Mouse (Mus musculus): ENCODE data around the gene Il31ra. TPM values are rescaled to one million over a fixed set of nuclear protein-coding genes. Genes with fewer than 3 reads are reported as not detected.
"Not testable (repeated sequence)": the region's sequence is repeated elsewhere in the genome, so short reads cannot be mapped to it uniquely, and the experiment has no call there.

Gene Il31ra
- not detected for polyA plus RNA-seq (2021)

- H3K27me3 ChIP-seq, result peaks cover 57% of the 10 kb centered on the region
- DNase-seq (ENCODE audit: low read depth, low spot score); CTCF ChIA-PET; POLR2A ChIA-PET; in situ Hi-C loops (cut with MboI; ENCODE audit: low pct_unique_long_range_greater_than_20kb); ATAC-seq: not testable (repeated sequence)
These were observed at the start of gene Il31ra for GRCm38 (mm10) chr13:112594260-112594659. Gene Il31ra (minus strand): TSS chr13:112594360.

- CTCF ChIA-PET, result no interaction called here
- TF ChIP-seq CTCF (IDR thresholded peaks at IDR 0.05), result no peak
- POLR2A ChIA-PET, result no interaction called here
- DNase-seq (ENCODE audit: low read depth, low spot score), result no peak
- ATAC-seq, result no peak
- peaks cover 68% of the 10 kb centered on the region for H3K27me3 ChIP-seq
- in situ Hi-C loops (cut with MboI; ENCODE audit: low pct_unique_long_range_greater_than_20kb), result loop anchor here (25.0 kb wide), 1 partner anchor 356 kb away; the partner anchor contains the start of gene Ankrd55
These were observed 48.7 kb upstream of the Il31ra start for GRCm38 (mm10) chr13:112642897-112643296.

- POLR2A ChIA-PET, result no interaction called here
- peaks cover 72% of the 10 kb centered on the region for H3K27me3 ChIP-seq
- in situ Hi-C loops (cut with MboI; ENCODE audit: low pct_unique_long_range_greater_than_20kb), result loop anchor here (25.0 kb wide), 1 partner anchor 352 kb away; the partner anchor contains the start of gene Ankrd55
- no peak for TF ChIP-seq CTCF (IDR thresholded peaks at IDR 0.05)
- DNase-seq (ENCODE audit: low read depth, low spot score), result no peak
- CTCF ChIA-PET, result interaction anchor here (1.3 kb wide), 1 partner anchor 28 kb away, joined by 3 read pairs; no protein-coding TSS in a partner anchor
- ATAC-seq, result no peak
These were observed 45.0 kb upstream of the Il31ra start for GRCm38 (mm10) chr13:112639111-112639510.

GRCm38 (mm10) chr13:112636498-112636897 is 42.3 kb upstream of the Il31ra start:
- in situ Hi-C loops (cut with MboI; ENCODE audit: low pct_unique_long_range_greater_than_20kb), result loop anchor here (25.0 kb wide), 1 partner anchor 349 kb away; the partner anchor contains the start of gene Ankrd55
- DNase-seq (ENCODE audit: low read depth, low spot score) (no peak), ATAC-seq (no peak)
- no peak for TF ChIP-seq CTCF (IDR thresholded peaks at IDR 0.05)
- H3K27me3 ChIP-seq, result peaks cover 75% of the 10 kb centered on the region
- POLR2A ChIA-PET, result no interaction called here
- CTCF ChIA-PET, result no interaction called here

GRCm38 (mm10) chr13:112635174-112635837 is 41.1 kb upstream of the Il31ra start:
- no peak for TF ChIP-seq CTCF (IDR thresholded peaks at IDR 0.05)
- in situ Hi-C loops (cut with MboI; ENCODE audit: low pct_unique_long_range_greater_than_20kb), result loop anchor here (25.0 kb wide), 1 partner anchor 348 kb away; the partner anchor contains the start of gene Ankrd55
- peaks cover 77% of the 10 kb centered on the region for H3K27me3 ChIP-seq
- no peak for DNase-seq (ENCODE audit: low read depth, low spot score)
- CTCF ChIA-PET, result no interaction called here
- ATAC-seq, result no peak
- POLR2A ChIA-PET, result no interaction called here

- in situ Hi-C loops (cut with MboI; ENCODE audit: low pct_unique_long_range_greater_than_20kb), result loop anchor here (25.0 kb wide), 1 partner anchor 338 kb away; the partner anchor contains the start of gene Ankrd55
- peaks cover 86% of the 10 kb centered on the region for H3K27me3 ChIP-seq
- POLR2A ChIA-PET, result no interaction called here
- DNase-seq (ENCODE audit: low read depth, low spot score), result no peak
- no peak for ATAC-seq
- CTCF ChIA-PET, result no interaction called here
- no peak for TF ChIP-seq CTCF (IDR thresholded peaks at IDR 0.05)
These were observed 31.4 kb upstream of the Il31ra start for GRCm38 (mm10) chr13:112625566-112625965.

GRCm38 (mm10) chr13:112624622-112625021 is 30.5 kb upstream of the Il31ra start:
- ATAC-seq (no peak), DNase-seq (ENCODE audit: low read depth, low spot score) (no peak)
- no peak for TF ChIP-seq CTCF (IDR thresholded peaks at IDR 0.05)
- peaks cover 83% of the 10 kb centered on the region for H3K27me3 ChIP-seq
- CTCF ChIA-PET, result no interaction called here
- POLR2A ChIA-PET, result no interaction called here
- in situ Hi-C loops (cut with MboI; ENCODE audit: low pct_unique_long_range_greater_than_20kb), result loop anchor here (25.0 kb wide), 1 partner anchor 337 kb away; the partner anchor contains the start of gene Ankrd55

- ATAC-seq (no peak), DNase-seq (ENCODE audit: low read depth, low spot score) (no peak)
- CTCF ChIA-PET, result no interaction called here
- H3K27me3 ChIP-seq, result peaks cover 73% of the 10 kb centered on the region
- POLR2A ChIA-PET, result interaction anchor here (0.6 kb wide), 1 partner anchor 312 kb away, joined by 5 read pairs; no protein-coding TSS in a partner anchor
- in situ Hi-C loops (cut with MboI; ENCODE audit: low pct_unique_long_range_greater_than_20kb), result no loop called here
- TF ChIP-seq CTCF (IDR thresholded peaks at IDR 0.05), result no peak
These were observed 29.5 kb upstream of the Il31ra start for GRCm38 (mm10) chr13:112623656-112624055.

- in situ Hi-C loops (cut with MboI; ENCODE audit: low pct_unique_long_range_greater_than_20kb), result no loop called here
- DNase-seq (ENCODE audit: low read depth, low spot score) (no peak), ATAC-seq (no peak)
- CTCF ChIA-PET, result interaction anchor here (1.3 kb wide), 1 partner anchor 19 kb away, joined by 4 read pairs; no protein-coding TSS in a partner anchor
- peaks cover 72% of the 10 kb centered on the region for H3K27me3 ChIP-seq
- TF ChIP-seq CTCF (IDR thresholded peaks at IDR 0.05), result peak; percentile 14
- POLR2A ChIA-PET, result no interaction called here
These were observed 27.4 kb upstream of the Il31ra start for GRCm38 (mm10) chr13:112621592-112621991.

- ChIA-PET POLR2A (no interaction called here), CTCF (no interaction called here)
- DNase-seq (ENCODE audit: low read depth, low spot score) (no peak), ATAC-seq (no peak)
- TF ChIP-seq CTCF (IDR thresholded peaks at IDR 0.05), result no peak
- in situ Hi-C loops (cut with MboI; ENCODE audit: low pct_unique_long_range_greater_than_20kb), result no loop called here
- H3K27me3 ChIP-seq, result peaks cover 65% of the 10 kb centered on the region
These were observed 14.4 kb upstream of the Il31ra start for GRCm38 (mm10) chr13:112608606-112609005.

- in situ Hi-C loops (cut with MboI; ENCODE audit: low pct_unique_long_range_greater_than_20kb), result no loop called here
- ATAC-seq (no peak), DNase-seq (ENCODE audit: low read depth, low spot score) (no peak)
- POLR2A ChIA-PET, result no interaction called here
- CTCF ChIA-PET, result no interaction called here
- peaks cover 69% of the 10 kb centered on the region for H3K27me3 ChIP-seq
- no peak for TF ChIP-seq CTCF (IDR thresholded peaks at IDR 0.05)
These were observed 10.3 kb upstream of the Il31ra start for GRCm38 (mm10) chr13:112604411-112604810.
